Mouse (Mus musculus) lung, adult 2 months (tissue): Measurements from ENCODE around the gene Sppl2b.

ENCODE experiments used
- CTCF ChIP-seq: fragments of 200-500 bp; IDR thresholded peaks from 2 replicates; pipeline ENCODE4 v1.5.1; 2011; ENCODE audit warnings: mild to moderate bottlenecking, low read length, control low read depth; ENCODE audit not compliant: insufficient read depth
- POLR2A ChIP-seq: fragments of 200-500 bp; IDR thresholded peaks from 2 replicates; pipeline ENCODE4 v1.6.1; 2011; ENCODE audit warnings: low read depth, mild to moderate bottlenecking, control low read depth, low read length, borderline replicate concordance; ENCODE audit errors: extremely low read depth

- TF ChIP-seq POLR2A = no peak
- no peak for TF ChIP-seq CTCF
Observed at GRCm38 (mm10) chr10:80911891-80912290, 56.8 kb downstream of the Sppl2b start.
